Mouse (Mus musculus) forebrain, embryonic 12.5 days (tissue): ENCODE data around the gene Zfp706. TPM values are rescaled to one million over a fixed set of nuclear protein-coding genes. Genes with fewer than 3 reads are reported as not detected.
A peak's percentile ranks its signal among the peaks of the same experiment; 100 is the strongest.

ENCODE experiments used
- ATAC-seq: fragments of 200-750 bp; cut with Nextera tagmentation; 2 replicates; pipeline ENCODE4 v1.8.0; 2017; ENCODE audit warnings: moderate TSS enrichment; ENCODE audit not compliant: low FRiP score
- H3K27ac ChIP-seq: fragments of 300-500 bp; sonication (generic); 2 replicates; pipeline ENCODE4 v1.5.1; 2016; ENCODE audit warnings: mild to moderate bottlenecking
- H3K27me3 ChIP-seq: fragments of 300-500 bp; sonication (generic); 2 replicates; pipeline ENCODE4 v1.6.1; 2016; ENCODE audit warnings: mild to moderate bottlenecking
- H3K36me3 ChIP-seq: fragments of 300-500 bp; sonication (generic); replicated peaks from 2 replicates; pipeline ENCODE4 v1.6.1; 2016; ENCODE audit warnings: mild to moderate bottlenecking
- H3K4me1 ChIP-seq: fragments of 300-500 bp; sonication (generic); 2 replicates; pipeline ENCODE4 v1.6.1; 2016
- H3K4me2 ChIP-seq: fragments of 300-500 bp; sonication (generic); 2 replicates; pipeline ENCODE4 v1.6.1; 2016; ENCODE audit warnings: mild to moderate bottlenecking, moderate library complexity
- H3K4me3 ChIP-seq: fragments of 300-500 bp; sonication (generic); replicated peaks from 2 replicates; pipeline ENCODE4 v1.5.1; 2016; ENCODE audit warnings: mild to moderate bottlenecking
- H3K9ac ChIP-seq: fragments of 300-500 bp; sonication (generic); 2 replicates; pipeline ENCODE4 v1.6.1; 2016; ENCODE audit warnings: mild to moderate bottlenecking
- H3K9me3 ChIP-seq: fragments of 300-500 bp; sonication (generic); 2 replicates; pipeline ENCODE4 v1.6.1; 2016
- WGBS: fragments of 180-500 bp; shearing (Covaris S2); methylation state at CpG from one replicate; pipeline ENCODE4 v1.1.7; 2016; 5-methylcytosine and 5-hydroxymethylcytosine counted together
- polyA plus RNA-seq: library from polyadenylated mRNA; unstranded; fragments of >200 nt; fragmentation: Nextera tagmentation; extraction: Ambion mirVana; gene quantifications from 2 replicates; pipeline ENCODE4 v1.2.1, GENCODE M21; 2016

Gene Zfp706
- polyA plus RNA-seq, 1 experiment from 2014 or later = 463 TPM

- no peak for ATAC-seq
- no peak overlapping the region for H3K4me2 ChIP-seq
- H3K4me1 ChIP-seq = peaks cover 21% of the 10 kb centered on the region
- H3K9ac ChIP-seq = no peak overlapping the region
- H3K27ac ChIP-seq = no peak overlapping the region
- 89% methylated on average over 13 of the region's 13 CpGs for WGBS
- H3K27me3 ChIP-seq = no peaks in the 10 kb centered on the region
- H3K36me3 ChIP-seq = no peaks in the 10 kb centered on the region
- H3K4me3 ChIP-seq = no peak overlapping the region
- no peaks in the 10 kb centered on the region for H3K9me3 ChIP-seq
Observed at GRCm38 (mm10) chr15:36987976-36988717, 19.4 kb downstream of the Zfp706 start.

- H3K9me3 ChIP-seq = no peaks in the 10 kb centered on the region
- ATAC-seq = 0 out of 2 replicates have a peak, but pooled peaks have one; percentile 63
- H3K27me3 ChIP-seq = no peaks in the 10 kb centered on the region
- no peak overlapping the region for H3K4me3 ChIP-seq
- H3K9ac ChIP-seq = no peak overlapping the region; the same call in 1 of the 2 replicates
- 62% methylated on average over 6 of the region's 6 CpGs for WGBS
- H3K27ac ChIP-seq = peak overlapping the region; percentile 26; the same call in 1 of the 2 replicates
- peaks cover 19% of the 10 kb centered on the region for H3K4me1 ChIP-seq
- no peak overlapping the region for H3K4me2 ChIP-seq
- no peaks in the 10 kb centered on the region for H3K36me3 ChIP-seq
Observed at GRCm38 (mm10) chr15:36987211-36987877, 20.2 kb downstream of the Zfp706 start.

GRCm38 (mm10) chr15:36985567-36985925 lies 22.0 kb downstream of the Zfp706 start:
- Histone ChIP-seq H3K27me3 (no peaks in the 10 kb centered on the region), H3K27ac (no peak overlapping the region), H3K4me2 (no peak overlapping the region), H3K9ac (no peak overlapping the region), H3K9me3 (no peaks in the 10 kb centered on the region), H3K4me3 (no peak overlapping the region), H3K4me1 (peaks cover 17% of the 10 kb centered on the region), H3K36me3 (no peaks in the 10 kb centered on the region)
- no peak for ATAC-seq
- WGBS = 75% methylated on average over 6 of the region's 6 CpGs

- no peak overlapping the region for H3K4me2 ChIP-seq
- no peak overlapping the region for H3K27ac ChIP-seq
- peaks cover 22% of the 10 kb centered on the region for H3K4me1 ChIP-seq
- no peaks in the 10 kb centered on the region for H3K9me3 ChIP-seq
- no peaks in the 10 kb centered on the region for H3K36me3 ChIP-seq
- H3K9ac ChIP-seq = no peak overlapping the region
- H3K27me3 ChIP-seq = no peaks in the 10 kb centered on the region
- WGBS = 62% methylated on average over 1 of the region's 1 CpGs
- H3K4me3 ChIP-seq = no peak overlapping the region
- ATAC-seq = no peak
Observed at GRCm38 (mm10) chr15:36984921-36985566, 22.5 kb downstream of the Zfp706 start.

GRCm38 (mm10) chr15:36983455-36983854 lies 24.1 kb downstream of the Zfp706 start:
- H3K4me3 ChIP-seq = no peak overlapping the region
- H3K9me3 ChIP-seq = no peaks in the 10 kb centered on the region
- no peak overlapping the region for H3K9ac ChIP-seq
- ATAC-seq = no peak
- no peak overlapping the region for H3K27ac ChIP-seq
- H3K27me3 ChIP-seq = no peaks in the 10 kb centered on the region
- WGBS = 71% methylated on average over 3 of the region's 3 CpGs
- no peaks in the 10 kb centered on the region for H3K36me3 ChIP-seq
- peaks cover 30% of the 10 kb centered on the region for H3K4me1 ChIP-seq
- no peak overlapping the region for H3K4me2 ChIP-seq

GRCm38 (mm10) chr15:36980238-36980637 lies 27.3 kb downstream of the Zfp706 start:
- Histone ChIP-seq H3K9me3 (no peaks in the 10 kb centered on the region), H3K4me3 (peak overlapping the region; percentile 38), H3K36me3 (no peaks in the 10 kb centered on the region), H3K9ac (peak overlapping the region; percentile 48; the same call in 1 of the 2 replicates), H3K27ac (no peak overlapping the region), H3K4me2 (peak overlapping the region; percentile 62), H3K27me3 (no peaks in the 10 kb centered on the region), H3K4me1 (peaks cover 23% of the 10 kb centered on the region)
- WGBS = 46% methylated on average over 8 of the region's 8 CpGs
- peak; percentile 67; the same call in 1 of the 2 replicates for ATAC-seq

GRCm38 (mm10) chr15:36979488-36980201 lies 27.9 kb downstream of the Zfp706 start:
- peak overlapping the region; percentile 56; the same call in 1 of the 2 replicates for H3K27ac ChIP-seq
- peak overlapping the region; percentile 62 for H3K4me2 ChIP-seq
- H3K4me1 ChIP-seq = peaks cover 23% of the 10 kb centered on the region
- no peaks in the 10 kb centered on the region for H3K27me3 ChIP-seq
- peak; percentile 94 for ATAC-seq
- H3K9ac ChIP-seq = peak overlapping the region; percentile 48
- no peaks in the 10 kb centered on the region for H3K9me3 ChIP-seq
- no peaks in the 10 kb centered on the region for H3K36me3 ChIP-seq
- peak overlapping the region; percentile 38 for H3K4me3 ChIP-seq
- 4% methylated on average over 20 of the region's 20 CpGs for WGBS

GRCm38 (mm10) chr15:36979159-36979487 lies 28.4 kb downstream of the Zfp706 start:
- Histone ChIP-seq H3K27ac (0 out of 2 replicates have a peak overlapping the region, but pooled peaks have one; percentile 56), H3K4me3 (peak overlapping the region; percentile 38)
- WGBS = 33% methylated on average over 5 of the region's 5 CpGs

GRCm38 (mm10) chr15:36977823-36978222 lies 29.8 kb downstream of the Zfp706 start:
- peaks cover 19% of the 10 kb centered on the region for H3K4me1 ChIP-seq
- no peak overlapping the region for H3K9ac ChIP-seq
- 85% methylated on average over 8 of the region's 8 CpGs for WGBS
- no peaks in the 10 kb centered on the region for H3K9me3 ChIP-seq
- no peak overlapping the region for H3K4me2 ChIP-seq
- H3K36me3 ChIP-seq = no peaks in the 10 kb centered on the region
- ATAC-seq = no peak
- no peak overlapping the region for H3K4me3 ChIP-seq
- H3K27me3 ChIP-seq = no peaks in the 10 kb centered on the region
- H3K27ac ChIP-seq = no peak overlapping the region

More at GRCm38 (mm10) chr15:36979159-36979487, 28.4 kb downstream of the Zfp706 start:
- peak overlapping the region; percentile 62 for H3K4me2 ChIP-seq
- H3K27me3 ChIP-seq = no peaks in the 10 kb centered on the region
- peak overlapping the region; percentile 48; the same call in 1 of the 2 replicates for H3K9ac ChIP-seq
- H3K36me3 ChIP-seq = no peaks in the 10 kb centered on the region
- peaks cover 23% of the 10 kb centered on the region for H3K4me1 ChIP-seq
- no peaks in the 10 kb centered on the region for H3K9me3 ChIP-seq
- ATAC-seq = no peak

- WGBS = 90% methylated on average over 5 of the region's 5 CpGs
- H3K9me3 ChIP-seq = no peaks in the 10 kb centered on the region
- no peak for ATAC-seq
Observed at GRCm38 (mm10) chr15:36975690-36976089, 31.9 kb downstream of the Zfp706 start.

GRCm38 (mm10) chr15:36975256-36975620 lies 32.3 kb downstream of the Zfp706 start:
- no peaks in the 10 kb centered on the region for H3K9me3 ChIP-seq
- H3K36me3 ChIP-seq = no peaks in the 10 kb centered on the region
- H3K9ac ChIP-seq = no peak overlapping the region
- no peak overlapping the region for H3K4me3 ChIP-seq
- peaks cover 13% of the 10 kb centered on the region for H3K4me1 ChIP-seq
- H3K4me2 ChIP-seq = no peak overlapping the region
- ATAC-seq = no peak
- no peaks in the 10 kb centered on the region for H3K27me3 ChIP-seq
- H3K27ac ChIP-seq = no peak overlapping the region
- WGBS = 79% methylated on average over 2 of the region's 2 CpGs

More at GRCm38 (mm10) chr15:36975690-36976089, 31.9 kb downstream of the Zfp706 start:
- no peak overlapping the region for H3K4me3 ChIP-seq
- H3K36me3 ChIP-seq = no peaks in the 10 kb centered on the region
- H3K4me2 ChIP-seq = no peak overlapping the region
- H3K27ac ChIP-seq = no peak overlapping the region
- H3K27me3 ChIP-seq = no peaks in the 10 kb centered on the region
- H3K4me1 ChIP-seq = peaks cover 17% of the 10 kb centered on the region
- no peak overlapping the region for H3K9ac ChIP-seq
